Mouse (Mus musculus) C2C12 (cell line): ENCODE measurements around the gene Fkbp10. TPM values are rescaled to one million over a fixed set of nuclear protein-coding genes. Genes with fewer than 3 reads are reported as not detected.

Experiments
- H3K27me3 ChIP-seq: one replicate; pipeline ENCODE4 v1.6.1; 2011; ENCODE audit not compliant: control insufficient read depth, insufficient read depth, insufficient read length
- H3K36me3 ChIP-seq: one replicate; pipeline ENCODE4 v1.6.1; 2011; ENCODE audit not compliant: control insufficient read depth, insufficient read depth
- H3K4me3 ChIP-seq: one replicate; pipeline ENCODE4 v1.5.1; 2011; ENCODE audit warnings: mild to moderate bottlenecking, control low read depth; ENCODE audit not compliant: poor library complexity, insufficient read depth, severe bottlenecking
- H3K79me2 ChIP-seq: one replicate; pipeline ENCODE4 v1.6.1; 2011; ENCODE audit not compliant: control insufficient read depth, insufficient read depth
- H3K79me3 ChIP-seq: one replicate; pipeline ENCODE4 v1.6.1; 2011; ENCODE audit warnings: low read depth, control low read depth
- H3ac ChIP-seq: one replicate; pipeline ENCODE3; 2011; ENCODE audit warnings: low read depth; ENCODE audit not compliant: control insufficient read depth, insufficient read length
- CEBPB ChIP-seq: IDR thresholded peaks from one replicate; pipeline ENCODE4 v1.6.1; 2011; ENCODE audit warnings: low read depth, mild to moderate bottlenecking, control low read depth, moderate library complexity
- CTCF ChIP-seq: IDR thresholded peaks from one replicate; pipeline ENCODE4 v1.5.1; 2011; ENCODE audit not compliant: control insufficient read depth, insufficient read depth, insufficient read length
- FOSL1 ChIP-seq: IDR thresholded peaks from one replicate; pipeline ENCODE4 v1.8.0; 2011; ENCODE audit warnings: mild to moderate bottlenecking, low read length; ENCODE audit not compliant: poor library complexity, insufficient read depth, severe bottlenecking
- MAX ChIP-seq: IDR thresholded peaks from one replicate; pipeline ENCODE4 v1.6.1; 2011; ENCODE audit warnings: mild to moderate bottlenecking, control low read depth
- MYOD1 ChIP-seq: IDR thresholded peaks from one replicate; pipeline ENCODE4 v1.6.1; 2011; ENCODE audit warnings: low read depth; ENCODE audit not compliant: control insufficient read depth, insufficient read length
- MYOG ChIP-seq: IDR thresholded peaks from one replicate; pipeline ENCODE4 v1.6.1; 2011; ENCODE audit not compliant: control insufficient read depth, insufficient read length; ENCODE audit errors: extremely low read depth
- USF1 ChIP-seq: IDR thresholded peaks from one replicate; pipeline ENCODE4 v1.6.1; 2011; ENCODE audit warnings: low read depth, mild to moderate bottlenecking, control low read depth, moderate library complexity
- polyA plus RNA-seq: library from polyadenylated mRNA; unstranded; fragments of >200 nt; fragmentation: generic; extraction: Trizol; gene quantifications from one replicate; pipeline ENCODE4 v1.2.1, GENCODE M21; 2012; ENCODE audit warnings: missing spikeins

Fkbp10 gene
- polyA plus RNA-seq, 1 experiment, result 250 TPM

DNA sequence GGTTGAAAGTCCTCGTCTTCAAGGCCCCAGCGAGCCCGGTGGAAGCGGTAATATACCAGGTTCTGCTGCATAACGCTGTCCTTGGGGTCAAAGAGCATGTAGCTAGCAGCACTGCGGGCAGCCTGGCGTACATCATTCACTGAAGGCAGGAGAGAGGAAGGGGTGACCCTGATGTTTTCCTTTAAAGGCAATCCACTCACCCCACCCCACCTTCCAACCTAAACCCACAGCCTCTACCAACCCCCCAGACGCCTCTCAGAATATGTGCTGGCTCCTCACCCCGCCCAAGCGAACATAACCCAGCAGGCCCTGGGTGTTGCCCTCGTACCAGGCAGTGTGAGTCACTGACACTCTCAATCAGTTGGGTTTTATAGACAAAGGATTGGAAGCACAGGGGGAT lies 3.8 kb upstream of the Fkbp10 start:
- H3K79me3 ChIP-seq, result peaks cover 35% of the 10 kb centered on the region
- peak overlapping the region; percentile 61 for H3ac ChIP-seq
- peaks cover 55% of the 10 kb centered on the region for H3K36me3 ChIP-seq
- H3K79me2 ChIP-seq, result peaks cover 61% of the 10 kb centered on the region
- no peaks in the 10 kb centered on the region for H3K27me3 ChIP-seq
- TF ChIP-seq MAX (no peak), CEBPB (no peak), MYOD1 (no peak), USF1 (no peak), CTCF (no peak), MYOG (no peak), FOSL1 (no peak)
- peak overlapping the region; percentile 88 for H3K4me3 ChIP-seq

DNA sequence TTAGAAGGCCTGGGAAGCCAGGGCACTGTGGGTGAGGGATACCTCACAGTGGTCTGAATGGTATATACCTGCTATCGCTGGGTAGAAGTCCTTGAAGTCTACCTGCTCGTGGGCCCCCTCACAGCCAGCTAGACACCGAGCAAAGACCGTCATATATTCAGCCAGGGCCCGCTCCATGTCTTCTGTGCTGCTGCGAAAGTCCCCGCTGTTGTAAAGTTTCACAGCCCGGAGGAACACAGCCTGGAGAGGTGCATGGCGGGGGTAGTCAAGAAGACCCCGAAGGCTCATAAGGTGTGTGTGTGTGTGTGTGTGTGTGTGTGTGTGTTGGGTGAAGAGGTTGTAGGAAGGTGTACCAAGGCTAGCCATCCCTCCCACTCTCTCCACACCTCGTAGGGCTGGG lies 2.0 kb upstream of the Fkbp10 start:
- Histone ChIP-seq H3ac (peak overlapping the region; percentile 85), H3K79me2 (peaks cover 79% of the 10 kb centered on the region), H3K27me3 (no peaks in the 10 kb centered on the region), H3K79me3 (peaks cover 53% of the 10 kb centered on the region), H3K4me3 (peak overlapping the region; percentile 88), H3K36me3 (peaks cover 49% of the 10 kb centered on the region)
- no peak for TF ChIP-seq CEBPB
- TF ChIP-seq MAX, result no peak
- no peak for TF ChIP-seq CTCF
- no peak for TF ChIP-seq MYOD1
- no peak for TF ChIP-seq USF1
- TF ChIP-seq MYOG, result no peak
- TF ChIP-seq FOSL1, result no peak

DNA sequence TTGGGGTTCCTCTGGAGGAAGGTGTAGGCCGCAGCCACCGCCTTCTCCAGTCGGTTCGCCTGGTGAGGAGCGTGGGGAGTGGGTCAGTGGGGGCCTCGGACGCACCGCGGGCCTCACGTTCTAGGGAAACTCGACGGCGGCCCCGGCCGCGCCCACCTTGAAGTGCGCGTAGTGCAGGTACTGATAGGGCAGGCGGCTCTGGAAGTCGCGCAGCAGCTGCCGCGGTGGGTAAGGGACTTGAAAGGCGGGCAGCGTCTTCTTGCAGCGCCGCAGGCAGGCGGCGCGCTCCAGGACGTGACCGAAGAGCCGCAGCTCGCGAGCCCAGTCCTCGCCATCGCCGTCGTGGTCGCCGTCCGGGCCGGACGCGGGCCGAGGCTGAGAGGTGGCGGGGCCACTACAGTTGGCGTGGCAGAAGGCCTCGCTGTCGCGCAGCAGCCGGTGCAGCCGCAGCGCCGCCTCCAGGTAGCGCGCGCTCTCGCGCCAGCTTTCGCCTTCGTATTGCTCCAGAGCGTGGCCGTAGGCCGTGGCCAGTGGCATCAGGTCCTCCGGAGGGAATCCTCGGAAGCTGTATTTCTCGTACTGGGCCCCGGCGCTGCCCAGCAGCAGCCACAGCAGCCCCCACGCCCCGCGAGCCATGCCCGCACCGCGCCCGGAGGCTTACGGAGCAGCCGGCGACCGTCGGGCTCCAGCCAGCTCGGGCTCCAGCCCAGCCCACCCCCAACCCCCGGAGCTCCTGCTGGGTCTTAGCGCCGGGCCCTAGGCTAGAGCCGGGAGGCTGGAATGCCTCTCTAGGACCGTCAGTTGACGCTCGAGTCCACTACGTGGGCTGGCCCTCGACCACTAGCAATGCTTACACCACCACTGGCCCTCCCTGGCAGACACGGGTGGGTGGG lies 1.2 kb upstream of the Fkbp10 start, which contains the start of gene P3h4:
Gene P3h4, minus strand, starts transcription at position 816 of the 893 bp plus-strand sequence.
- peaks cover 86% of the 10 kb centered on the region for H3K79me2 ChIP-seq

DNA sequence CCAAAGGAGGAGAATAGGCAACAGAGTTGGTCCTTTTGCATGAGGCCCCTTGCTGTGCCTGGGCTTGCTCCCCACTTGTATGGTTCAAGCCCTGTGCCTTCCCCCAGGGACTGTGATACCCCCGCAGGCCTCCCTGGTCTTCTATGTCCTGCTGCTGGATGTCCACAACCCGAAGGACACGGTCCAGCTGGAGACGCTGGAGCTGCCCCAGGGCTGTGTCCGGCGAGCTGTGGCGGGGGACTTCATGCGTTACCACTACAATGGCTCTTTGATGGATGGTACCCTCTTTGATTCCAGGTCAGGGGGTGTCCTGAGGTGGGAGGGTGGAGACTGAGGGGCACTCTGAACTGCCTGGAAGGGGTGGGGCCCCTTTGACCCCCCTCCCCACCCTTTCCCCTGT lies 6.0 kb downstream of the Fkbp10 start:
- no peaks in the 10 kb centered on the region for H3K27me3 ChIP-seq
- peaks cover 83% of the 10 kb centered on the region for H3K36me3 ChIP-seq
- TF ChIP-seq FOSL1 (no peak), USF1 (no peak), CEBPB (no peak), MAX (no peak), MYOD1 (no peak), MYOG (no peak), CTCF (no peak)
- H3ac ChIP-seq, result no peak overlapping the region
- H3K79me2 ChIP-seq, result peaks cover 46% of the 10 kb centered on the region
- H3K79me3 ChIP-seq, result peaks cover 34% of the 10 kb centered on the region
- H3K4me3 ChIP-seq, result no peak overlapping the region

More for the DNA sequence above, 1.2 kb upstream of the Fkbp10 start, which contains the start of gene P3h4:
- Histone ChIP-seq H3K79me3 (peaks cover 59% of the 10 kb centered on the region), H3K4me3 (peak within 1 kb of the TSS; percentile 88), H3ac (peak within 1 kb of the TSS; percentile 94), H3K27me3 (no peaks in the 10 kb centered on the region), H3K36me3 (peaks cover 48% of the 10 kb centered on the region)
- TF ChIP-seq MYOG (no peak), MYOD1 (no peak), USF1 (no peak), CTCF (peak; percentile 98), CEBPB (no peak), FOSL1 (no peak), MAX (peak; percentile 91)

DNA sequence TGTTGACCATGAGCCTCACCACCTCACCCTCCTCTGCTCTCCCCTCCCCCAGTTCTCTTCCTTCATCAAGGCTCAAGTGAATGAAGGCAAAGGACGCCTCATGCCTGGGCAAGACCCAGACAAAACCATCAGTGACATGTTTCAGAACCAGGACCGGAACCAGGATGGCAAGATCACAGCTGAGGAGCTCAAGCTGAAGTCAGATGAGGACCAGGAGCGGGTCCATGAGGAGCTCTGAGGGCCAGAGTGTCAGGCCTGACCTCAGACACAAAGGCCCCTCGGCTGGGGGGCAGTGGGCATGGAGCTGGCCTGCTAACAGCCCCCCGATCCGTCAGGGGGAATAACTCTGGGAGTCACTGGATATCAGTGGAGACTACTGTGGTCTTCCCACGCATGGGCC lies 8.3 kb downstream of the Fkbp10 start:
- no peak overlapping the region for H3K4me3 ChIP-seq
- H3K36me3 ChIP-seq, result peaks cover 74% of the 10 kb centered on the region
- peaks cover 12% of the 10 kb centered on the region for H3K79me3 ChIP-seq
- H3K79me2 ChIP-seq, result peaks cover 23% of the 10 kb centered on the region
- no peaks in the 10 kb centered on the region for H3K27me3 ChIP-seq
- TF ChIP-seq MYOD1 (no peak), CTCF (no peak), MAX (no peak), CEBPB (no peak), USF1 (no peak), FOSL1 (no peak), MYOG (no peak)
- H3ac ChIP-seq, result no peak overlapping the region
